Mouse (Mus musculus): Measurements from ENCODE around the gene Grid2.

DNA sequence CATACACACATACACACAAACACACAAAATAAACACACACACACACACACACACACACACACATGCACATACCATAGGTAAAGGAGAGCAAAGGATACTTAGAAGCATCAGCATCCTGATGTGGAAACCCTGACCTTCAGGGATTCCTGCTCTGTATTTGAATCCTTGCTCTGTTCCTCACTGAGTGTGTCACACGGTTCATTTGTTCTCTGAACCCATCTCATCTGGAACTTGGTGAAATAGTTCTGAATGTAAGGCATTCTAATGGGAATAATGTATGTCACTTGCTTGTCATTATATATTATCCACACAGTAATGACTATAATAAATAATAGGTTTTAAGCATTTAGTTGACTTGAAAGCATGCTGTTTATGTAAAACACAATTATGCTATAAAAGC, 1173.2 kb downstream of the Grid2 start:
- TF ChIP-seq CTCF (IDR thresholded peaks at IDR 0.05; ENCODE audit: low read depth) = no peak
- TF ChIP-seq EP300 (optimal IDR thresholded peaks at IDR 0.05) = no peak

Measured in stomach, postnatal 0 days (tissue).